In the genomic region with DNA sequence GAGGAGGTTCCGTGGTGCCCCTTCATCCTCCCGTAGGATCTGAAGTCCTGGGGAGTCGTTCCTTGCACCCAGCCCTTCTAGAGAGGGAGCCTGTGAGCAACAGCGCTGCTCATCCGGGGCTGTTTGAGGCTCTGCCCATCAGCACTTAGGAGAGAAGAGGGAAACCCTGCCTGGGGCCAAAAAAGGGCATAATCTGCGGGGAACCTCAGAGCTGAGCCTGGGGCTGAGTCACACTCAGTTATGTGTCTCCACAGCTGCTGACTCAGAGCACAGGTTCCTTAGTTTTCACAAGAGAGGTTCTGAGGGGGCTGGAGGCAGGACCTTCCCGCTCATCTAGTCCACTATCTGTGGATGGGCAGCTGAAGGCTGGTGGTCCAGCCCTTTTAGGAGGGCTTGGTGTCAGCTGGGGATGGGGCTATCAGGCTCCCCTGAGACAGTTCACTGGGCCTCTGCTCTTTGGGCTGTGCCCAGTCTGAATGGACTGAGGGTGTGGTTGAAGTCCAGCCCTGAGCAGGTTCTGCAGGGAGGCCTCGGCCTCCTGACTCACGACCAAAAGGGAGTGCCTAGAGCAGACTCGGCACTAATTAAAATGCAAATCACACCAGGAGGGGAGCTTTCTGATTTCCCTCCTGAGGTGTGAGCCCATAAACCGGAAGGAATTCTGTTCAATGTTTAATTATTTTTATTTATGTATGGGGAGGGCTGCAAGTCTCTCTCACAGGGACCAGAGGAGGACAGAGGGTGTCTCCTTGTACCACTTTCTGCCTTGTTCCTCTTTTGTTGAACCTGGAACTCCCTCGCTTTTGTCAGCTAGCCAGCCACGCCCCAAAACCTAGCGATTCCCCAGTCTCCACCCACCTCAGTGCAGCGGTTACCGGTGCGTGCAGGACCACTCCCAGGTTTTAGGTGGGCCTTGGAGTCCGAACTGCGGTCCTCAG, we compare ENCODE assay signal across 8 mouse cellular contexts. TPM values are rescaled to one million over a fixed set of nuclear protein-coding genes. Genes with fewer than 3 reads are reported as not detected.
DNase-seq lines count a peak whose midpoint lies in the region; ATAC-seq and TF ChIP-seq lines count a peak whose summit lies in the region.

No protein-coding gene starts in this region.

- DNase-seq in embryo, embryonic 10 days (ENCODE audit: low spot score), result peak; percentile 17
- DNase-seq in embryo, embryonic 9.5 days (ENCODE audit: extremely low spot score), result no peak
- peak; percentile 78 for DNase-seq in MEL-GATA-1-ER (ENCODE audit: extremely low read depth, low read depth)
- peak; percentile 54 to 70 for DNase-seq in lung, postnatal 4 days
- peak in 1 of 2 experiments; percentile 55 for DNase-seq in spleen, adult 2 months (ENCODE audit: low read depth in 1 of 2, low spot score in 2 of 2)

- peak overlapping the region; percentile 39; the same call in 1 of the 2 replicates for H3K9ac ChIP-seq in hindbrain, embryonic 13.5 days

- no peak overlapping the region for H3K4me3 ChIP-seq in embryonic fibroblast, embryonic 13.5 days (ENCODE audit: insufficient read depth, low read length)
- H3K4me3 ChIP-seq in hindbrain, embryonic 13.5 days, result peak overlapping the region; percentile 4; the same call in 1 of the 2 replicates
- peak overlapping the region; percentile 19 for H3K4me3 ChIP-seq in spleen, adult 2 months (ENCODE audit: extremely low read depth, insufficient read depth, insufficient read length)

- H3K27me3 ChIP-seq in hindbrain, embryonic 13.5 days, result peaks cover 18% of the 10 kb centered on the region
- 0 out of 2 replicates have a peak, but pooled peaks cover 1% of the 10 kb centered on the region for H3K27me3 ChIP-seq in spleen, adult 2 months (ENCODE audit: control insufficient read depth, insufficient read depth, low read length)

- TF ChIP-seq CTCF in embryonic fibroblast, embryonic 13.5 days (IDR thresholded peaks at IDR 0.05; ENCODE audit: borderline replicate concordance, insufficient read depth, low read length), result no peak
- no peak for TF ChIP-seq CTCF in spleen, adult 2 months (IDR thresholded peaks at IDR 0.05; ENCODE audit: extremely low read depth, insufficient read depth, insufficient read length, insufficient replicate concordance)

- WGBS in hindbrain, embryonic 13.5 days, result 10% methylated on average over 19 of the region's 19 CpGs
- 12% methylated on average over 19 of the region's 19 CpGs for WGBS in spleen, adult 2 months

- 0 out of 2 replicates have a peak, but pooled peaks cover 2% of the 10 kb centered on the region for H3K9me3 ChIP-seq in hindbrain, embryonic 13.5 days

- peaks cover 11% of the 10 kb centered on the region for H3K4me1 ChIP-seq in embryonic fibroblast, embryonic 13.5 days (ENCODE audit: control insufficient read depth, insufficient read depth, low read length)
- peaks cover 20% of the 10 kb centered on the region for H3K4me1 ChIP-seq in hindbrain, embryonic 13.5 days (replicated peaks)
- peaks cover 14% of the 10 kb centered on the region; the same call in 1 of the 2 replicates for H3K4me1 ChIP-seq in spleen, adult 2 months (ENCODE audit: control insufficient read depth, insufficient read depth, insufficient read length)

- H3K36me3 ChIP-seq in hindbrain, embryonic 13.5 days, result no peaks in the 10 kb centered on the region
- no peaks in the 10 kb centered on the region for H3K36me3 ChIP-seq in spleen, adult 2 months (ENCODE audit: control insufficient read depth, insufficient read depth, low read length)

- H3K27ac ChIP-seq in embryonic fibroblast, embryonic 13.5 days (ENCODE audit: insufficient read depth, low read length), result peak overlapping the region; percentile 93
- no peak overlapping the region for H3K27ac ChIP-seq in hindbrain, embryonic 13.5 days
- H3K27ac ChIP-seq in spleen, adult 2 months (ENCODE audit: insufficient read depth, low read length), result no peak overlapping the region

- TF ChIP-seq POLR2A in embryonic fibroblast, embryonic 13.5 days (IDR thresholded peaks at IDR 0.05; ENCODE audit: low read depth, low read length), result peak; percentile 63; the same call in 1 of the 2 replicates
- no peak for TF ChIP-seq POLR2A in spleen, adult 2 months (IDR thresholded peaks at IDR 0.05; ENCODE audit: low read depth, low read length)

- ATAC-seq in hindbrain, embryonic 13.5 days (ENCODE audit: low FRiP score), result no peak
- no peak for ATAC-seq in erythroid progenitor cell, adult 5-6 weeks (replicated peaks; ENCODE audit: low FRiP score, poor library complexity, severe bottlenecking)

- peak overlapping the region; percentile 38 for H3K4me2 ChIP-seq in hindbrain, embryonic 13.5 days

RNA-seq across cellular contexts. Expression of gene Capn2, which starts 10.8 kb away (rescaled TPM):
- 244 and 338 TPM in 2 replicates for polyA plus RNA-seq in embryonic fibroblast, embryonic 13.5 days (2011; ENCODE audit: insufficient read length, low read depth, missing spikeins)
- 85.0 and 85.8 TPM in 2 replicates for polyA plus RNA-seq in hindbrain, embryonic 13.5 days (2015; fragmentation: Nextera tagmentation; extraction: Ambion mirVana)
- polyA plus RNA-seq in spleen, adult 2 months (2012; rRNA removed), result 11.7 and 14.0 TPM in 2 replicates
- total RNA-seq in erythroid progenitor cell, adult 5-6 weeks (2015; ENCODE audit: low replicate concordance), result 15.5 and 17.2 TPM in 2 replicates
- 6.7 and 15.0 TPM in 2 replicates for total RNA-seq in erythroid progenitor cell, adult 5-6 weeks (2017; ENCODE audit: low replicate concordance)

RNA-seq across cellular contexts. Expression of gene Capn8, which starts 36.6 kb away (rescaled TPM):
- polyA plus RNA-seq in embryonic fibroblast, embryonic 13.5 days (2011; ENCODE audit: insufficient read length, low read depth, missing spikeins), result not detected in 2 replicates
- 0.10 TPM in 2 replicates for polyA plus RNA-seq in hindbrain, embryonic 13.5 days (2015; fragmentation: Nextera tagmentation; extraction: Ambion mirVana)
- not detected in 2 replicates for polyA plus RNA-seq in spleen, adult 2 months (2012; rRNA removed)
- not detected in 2 replicates for total RNA-seq in erythroid progenitor cell, adult 5-6 weeks (2015; ENCODE audit: low replicate concordance)
- total RNA-seq in erythroid progenitor cell, adult 5-6 weeks (2017; ENCODE audit: low replicate concordance), result not detected in 2 replicates
